Mouse (Mus musculus) right cerebral cortex, postnatal 36 days (tissue): Measurements from ENCODE around the gene Syf2.

Source experiments
- DNase-seq, 2 experiments: peaks; one replicate each; pipeline ENCODE4 v3.0.0; 2022; ENCODE audit warnings: low spot score in 2 of 2, mixed read lengths in 1 of 2

The Syf2 gene

GRCm38 (mm10) chr4:134975261-134975928 lies 44.7 kb downstream of the Syf2 start:
- DNase-seq, result no peak

- no peak for DNase-seq
Observed at GRCm38 (mm10) chr4:134975929-134976308, 45.2 kb downstream of the Syf2 start.

- no peak for DNase-seq
Observed at GRCm38 (mm10) chr4:134978930-134979329, 48.2 kb downstream of the Syf2 start.

- DNase-seq, result no peak
Observed at GRCm38 (mm10) chr4:134981959-134982431, 51.3 kb downstream of the Syf2 start.

GRCm38 (mm10) chr4:134983136-134983535 lies 52.4 kb downstream of the Syf2 start:
- no peak for DNase-seq

GRCm38 (mm10) chr4:134984555-134984954 lies 53.9 kb downstream of the Syf2 start:
- no peak for DNase-seq

GRCm38 (mm10) chr4:134985626-134986335 lies 55.1 kb downstream of the Syf2 start:
- DNase-seq, result no peak

- DNase-seq, result no peak
Observed at GRCm38 (mm10) chr4:134986336-134986635, 55.6 kb downstream of the Syf2 start.

- DNase-seq, result no peak
Observed at GRCm38 (mm10) chr4:134986963-134987362, 56.3 kb downstream of the Syf2 start.
